Mouse (Mus musculus) skeletal muscle tissue, postnatal 0 days (tissue): ENCODE results near the gene Olfr1437. TPM values are rescaled to one million over a fixed set of nuclear protein-coding genes. Genes with fewer than 3 reads are reported as not detected.

Experiments used
- polyA plus RNA-seq: library from polyadenylated mRNA; unstranded; fragments of >200 nt; fragmentation: Nextera tagmentation; extraction: Ambion mirVana; gene quantifications from 2 replicates; pipeline ENCODE4 v1.2.1, GENCODE M21; 2015

Gene Olfr1437
- not detected in 2 replicates for polyA plus RNA-seq

DNA sequence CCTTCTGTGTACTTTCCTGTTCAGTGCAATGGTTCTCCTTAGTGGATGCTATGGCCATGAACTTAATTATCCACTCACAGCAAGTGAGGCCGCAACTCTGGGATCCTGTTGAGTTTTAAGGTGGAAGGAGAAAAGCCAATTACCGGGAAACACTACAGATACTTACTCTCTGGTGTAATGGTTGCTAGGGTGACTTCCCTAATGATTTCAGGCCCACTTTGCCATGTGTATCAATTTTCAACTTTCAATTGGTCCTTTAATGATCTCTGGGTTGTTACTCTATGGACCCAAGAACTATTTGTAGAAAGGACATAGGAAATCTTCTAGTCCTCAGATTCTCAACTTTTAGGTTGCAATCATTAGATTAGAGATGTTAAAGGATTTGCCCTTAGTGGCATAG is at the start of gene Olfr1437:
Gene Olfr1437 (minus strand): TSS at position 101 of the 400 bp plus-strand sequence.

DNA sequence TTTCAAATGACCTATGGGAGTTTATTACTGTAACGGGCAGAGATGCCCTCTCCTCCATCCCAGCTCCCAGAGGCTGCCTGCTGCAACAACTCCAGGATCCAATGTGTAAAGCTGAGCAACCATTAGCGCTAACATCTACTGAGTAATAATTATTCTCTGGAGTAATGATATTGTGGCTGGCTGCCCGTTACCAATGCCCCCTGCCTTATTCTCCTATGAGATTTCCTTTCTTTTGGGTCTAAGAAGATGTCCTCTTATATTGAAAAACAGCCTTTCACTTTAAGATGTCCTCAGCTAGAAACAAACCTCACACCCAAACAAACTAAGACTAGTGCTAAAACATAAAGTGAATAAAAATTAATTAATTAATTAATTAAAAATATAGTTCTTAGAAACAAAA is 10.9 kb upstream of the Olfr1437 start, which contains the start of gene Olfr1438-ps1:
Gene Olfr1438-ps1 (minus strand): TSS at position 101 of the 400 bp plus-strand sequence.

DNA sequence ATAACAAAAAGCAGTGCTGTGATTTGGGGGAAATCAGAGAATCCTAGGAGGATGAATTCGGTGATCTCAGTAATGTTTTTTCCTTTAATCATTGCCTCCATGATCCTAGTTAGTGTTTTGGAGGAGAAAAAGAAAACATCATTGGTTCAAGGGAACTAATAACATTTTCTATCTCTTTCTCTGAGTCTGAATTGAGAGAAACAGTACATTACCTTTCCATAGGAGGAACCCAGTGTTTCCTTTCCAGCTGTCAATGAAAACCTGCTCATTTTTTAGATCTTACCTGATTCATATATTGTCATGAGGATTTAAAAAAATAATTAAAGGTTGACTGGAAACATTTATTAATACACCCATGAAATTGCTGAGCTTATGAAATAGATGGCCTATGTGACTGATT is 25.9 kb downstream of the Olfr1437 start, which contains the start of gene Olfr1436:
Gene Olfr1436 (minus strand): TSS at position 101 of the 400 bp plus-strand sequence.

DNA sequence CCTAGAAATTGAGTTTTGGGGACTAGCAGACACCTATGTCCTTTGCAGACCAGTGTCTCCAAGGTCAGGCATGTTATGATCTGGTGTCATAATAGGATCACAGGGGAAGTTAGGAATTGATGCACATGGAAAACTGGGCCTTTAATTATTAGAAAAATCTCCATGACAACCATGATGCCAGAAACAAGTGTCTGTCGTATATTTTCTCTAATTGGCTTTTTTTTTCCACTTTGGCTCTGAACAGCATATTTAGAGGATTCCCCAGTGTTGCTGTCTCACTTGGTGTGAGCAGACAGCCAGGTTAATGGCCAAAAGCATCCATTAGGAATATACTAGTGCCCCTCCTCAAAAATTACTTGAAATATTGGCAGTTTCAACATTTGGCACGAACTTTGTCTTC is 45.3 kb downstream of the Olfr1437 start, which contains the start of gene Olfr1434:
Gene Olfr1434 (plus strand): TSS at position 301 of the 400 bp plus-strand sequence.

Other genes starting within 250 kb of the Olfr1437 start
- gene Olfr1425, start 247.4 kb downstream of the Olfr1437 start, polyA plus RNA-seq = not detected in 2 replicates
- gene Olfr1426, start 233.1 kb downstream of the Olfr1437 start, polyA plus RNA-seq = not detected in 2 replicates
- not detected in 2 replicates for gene Olfr1427, start 221.8 kb downstream of the Olfr1437 start, polyA plus RNA-seq
- not detected in 2 replicates for gene Olfr1428, start 209.2 kb downstream of the Olfr1437 start, polyA plus RNA-seq
- gene Olfr76, start 201.9 kb downstream of the Olfr1437 start, polyA plus RNA-seq = not detected in 2 replicates
- not detected in 2 replicates for gene Olfr1555-ps1, start 155.0 kb downstream of the Olfr1437 start, polyA plus RNA-seq
- not detected in 2 replicates for gene Olfr1431, start 124.5 kb downstream of the Olfr1437 start, polyA plus RNA-seq
- gene Olfr1432, start 92.5 kb downstream of the Olfr1437 start, polyA plus RNA-seq = not detected in 2 replicates
- gene Olfr262, start 83.4 kb downstream of the Olfr1437 start, polyA plus RNA-seq = not detected in 2 replicates
- gene Olfr235, start 64.1 kb downstream of the Olfr1437 start, polyA plus RNA-seq = not detected in 2 replicates
- gene Olfr1434, start 45.2 kb downstream of the Olfr1437 start, polyA plus RNA-seq = not detected in 2 replicates
- gene Olfr1436, start 26.0 kb downstream of the Olfr1437 start, polyA plus RNA-seq = not detected in 2 replicates
- gene Olfr1438-ps1, start 10.8 kb upstream of the Olfr1437 start, polyA plus RNA-seq = not detected in 2 replicates
- gene Olfr1440, start 62.2 kb upstream of the Olfr1437 start, polyA plus RNA-seq = not detected in 2 replicates
- not detected in 2 replicates for gene Olfr1441, start 92.3 kb upstream of the Olfr1437 start, polyA plus RNA-seq
- not detected in 2 replicates for gene Pfpl, start 102.8 kb upstream of the Olfr1437 start, polyA plus RNA-seq
- 0.29 and 0.37 TPM in 2 replicates for gene Mpeg1, start 135.7 kb upstream of the Olfr1437 start, polyA plus RNA-seq
- 8.5 and 8.7 TPM in 2 replicates for gene Dtx4, start 176.4 kb upstream of the Olfr1437 start, polyA plus RNA-seq
- 8.1 and 10.7 TPM in 2 replicates for gene Fam111a, start 220.6 kb upstream of the Olfr1437 start, polyA plus RNA-seq